Mouse (Mus musculus) cerebellum, adult 18-20 months (tissue): ENCODE results near the gene Zfp950.
A peak's percentile ranks its signal among the peaks of the same experiment; 100 is the strongest.
"Not testable (repeated sequence)": the region's sequence is repeated elsewhere in the genome, so short reads cannot be mapped to it uniquely, and the experiment has no call there.

Experiments used
- DNase-seq, 2 experiments: peaks; one replicate each; pipeline ENCODE4 v3.0.0; 2021

Zfp950 gene

GRCm38 (mm10) chr19:61140342-61141206, at the start of gene Zfp950:
Gene Zfp950 (minus strand): TSS chr19:61140840.
- peak; percentile 76 to 91 for DNase-seq

GRCm38 (mm10) chr19:61183590-61183989, 43.0 kb upstream of the Zfp950 start, which contains the start of gene Gm6020:
Gene Gm6020 (plus strand): TSS chr19:61183890.
- not testable (repeated sequence) for DNase-seq

GRCm38 (mm10) chr19:61175756-61176324, 35.2 kb upstream of the Zfp950 start, which contains the start of gene Gm7102:
Gene Gm7102 (minus strand): TSS chr19:61176309.
- DNase-seq: no peak

GRCm38 (mm10) chr19:61151701-61152420, 11.2 kb upstream of the Zfp950 start:
- DNase-seq: no peak

- no peak for DNase-seq
These were observed 10.7 kb upstream of the Zfp950 start for GRCm38 (mm10) chr19:61151372-61151700.

GRCm38 (mm10) chr19:61141299-61141698, 659 bp upstream of the Zfp950 start:
- DNase-seq: no peak

GRCm38 (mm10) chr19:61138655-61139054, 2.0 kb downstream of the Zfp950 start:
- DNase-seq: no peak

GRCm38 (mm10) chr19:61131096-61131495, 9.5 kb downstream of the Zfp950 start:
- no peak for DNase-seq

GRCm38 (mm10) chr19:61110184-61110583, 30.5 kb downstream of the Zfp950 start:
- no peak for DNase-seq

GRCm38 (mm10) chr19:61097764-61098163, 42.9 kb downstream of the Zfp950 start:
- DNase-seq: peak in 1 of 2 experiments; percentile 22

- no peak for DNase-seq
These were observed 43.9 kb downstream of the Zfp950 start for GRCm38 (mm10) chr19:61096776-61097175.

- DNase-seq: no peak
These were observed 50.1 kb downstream of the Zfp950 start for GRCm38 (mm10) chr19:61090541-61090940.

GRCm38 (mm10) chr19:61089001-61089400, 51.6 kb downstream of the Zfp950 start:
- no peak for DNase-seq

GRCm38 (mm10) chr19:61087781-61088180, 52.9 kb downstream of the Zfp950 start:
- no peak for DNase-seq

- no peak for DNase-seq
These were observed 55.4 kb downstream of the Zfp950 start for GRCm38 (mm10) chr19:61085217-61085616.

- peak; percentile 86 to 93 for DNase-seq
These were observed 56.3 kb downstream of the Zfp950 start for GRCm38 (mm10) chr19:61084149-61084940.

GRCm38 (mm10) chr19:61083006-61083405, 57.6 kb downstream of the Zfp950 start:
- DNase-seq: no peak

- no peak for DNase-seq
These were observed 60.3 kb downstream of the Zfp950 start for GRCm38 (mm10) chr19:61080251-61080749.

GRCm38 (mm10) chr19:61078622-61079021, 62.0 kb downstream of the Zfp950 start:
- DNase-seq: no peak

GRCm38 (mm10) chr19:61065011-61065410, 75.6 kb downstream of the Zfp950 start:
- no peak for DNase-seq

- peak; percentile 27 to 37 for DNase-seq
These were observed 76.3 kb downstream of the Zfp950 start for GRCm38 (mm10) chr19:61064386-61064785.

- no peak for DNase-seq
These were observed 83.1 kb downstream of the Zfp950 start for GRCm38 (mm10) chr19:61057581-61057980.
